Mouse (Mus musculus): ENCODE data around the gene Acot7.

Acot7 gene

DNA sequence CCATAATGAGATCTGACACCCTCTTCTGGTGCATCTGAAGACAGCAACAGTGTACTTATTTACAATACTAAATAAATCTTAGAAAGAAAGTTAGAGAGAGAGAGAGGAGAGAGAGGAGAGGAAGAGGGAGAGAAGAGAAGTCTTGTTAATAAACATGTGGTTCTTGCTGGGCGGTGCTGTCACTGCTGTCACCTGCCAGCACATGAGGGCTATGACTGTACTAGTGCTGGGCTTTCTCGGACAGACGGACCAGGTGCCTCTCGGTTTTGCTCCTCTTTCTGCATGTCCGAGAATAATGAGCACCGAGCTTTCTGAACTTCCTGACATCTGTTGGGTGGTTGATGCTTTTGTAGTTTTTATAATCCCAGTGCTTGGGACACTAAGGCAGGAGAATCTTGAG is 72.7 kb downstream of the Acot7 start:
- no peak for DNase-seq

DNA sequence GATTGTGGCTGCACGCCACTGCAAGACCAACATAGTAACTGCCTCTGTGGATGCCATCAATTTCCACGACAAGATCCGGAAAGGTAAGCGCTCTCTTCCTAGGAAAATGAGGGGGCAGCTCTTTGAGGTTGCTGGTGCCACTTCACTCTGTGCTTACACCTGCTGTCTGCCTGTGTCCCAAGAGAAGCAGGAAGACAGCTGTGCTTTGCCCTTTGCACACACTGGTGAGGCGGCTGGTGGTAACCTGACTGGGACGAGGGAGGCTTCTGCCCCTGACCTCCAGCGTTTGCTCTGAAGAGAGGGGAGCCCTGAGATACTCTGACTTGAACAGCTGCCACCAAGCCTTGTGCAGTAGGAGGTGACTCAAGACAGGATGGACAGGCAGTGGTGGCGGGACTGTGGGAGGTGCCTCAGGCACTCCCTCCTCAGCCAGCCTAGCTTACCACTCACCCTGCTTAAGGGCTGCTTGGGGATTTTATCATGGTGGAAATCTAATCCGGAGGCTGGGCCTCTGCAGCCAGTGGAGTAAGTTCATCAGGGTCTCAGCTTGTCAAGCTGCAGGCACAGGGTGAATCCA is 75.3 kb downstream of the Acot7 start:
- DNase-seq, result no peak

DNA sequence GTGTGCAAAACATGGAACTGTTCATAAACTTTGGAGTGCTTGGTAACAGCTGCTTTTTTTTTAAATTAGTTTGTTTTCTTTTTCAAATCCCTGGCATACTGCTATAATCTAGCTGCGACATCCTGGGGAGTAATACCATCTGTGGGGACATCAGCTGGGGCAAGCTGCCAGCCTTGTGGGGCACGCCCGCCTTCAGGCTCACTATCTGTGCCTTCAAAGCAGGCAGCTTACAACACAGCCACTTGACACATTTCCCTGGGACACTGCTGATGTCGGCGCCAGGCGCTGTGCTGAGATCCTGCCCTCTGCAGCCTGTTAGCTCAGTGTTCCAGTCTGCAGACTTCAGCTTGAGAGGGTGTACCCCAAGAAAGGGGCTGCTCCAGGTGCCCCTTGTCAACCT is 79.1 kb downstream of the Acot7 start:
- peak; percentile 57 to 66 for DNase-seq

DNA sequence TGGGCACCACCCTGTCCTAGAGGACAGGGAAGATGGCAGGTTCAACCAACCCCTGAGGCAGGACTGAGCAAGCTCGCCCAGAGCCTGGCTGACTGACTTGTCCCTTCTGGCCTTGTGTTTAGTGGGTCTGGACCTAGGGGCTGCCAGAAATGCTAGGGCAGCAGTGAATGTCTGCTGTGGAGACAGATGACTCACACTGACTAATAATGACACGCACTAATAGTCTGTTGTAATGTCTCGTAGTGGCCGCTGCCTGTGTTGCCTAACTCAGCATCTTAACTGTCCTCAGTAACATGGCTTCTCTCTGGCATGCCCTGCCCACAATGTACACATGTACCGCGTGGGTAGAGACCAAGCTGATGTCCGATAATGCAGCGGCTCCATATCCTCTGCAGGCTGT is 82.5 kb downstream of the Acot7 start:
- DNase-seq, result no peak

GRCm38 (mm10) chr4:152262187-152262586 is 84.3 kb downstream of the Acot7 start:
- DNase-seq, result no peak

- DNase-seq, result no peak
Observed at GRCm38 (mm10) chr4:152263089-152263488, 85.2 kb downstream of the Acot7 start.

- no peak for DNase-seq
Observed at GRCm38 (mm10) chr4:152263512-152264176, 85.7 kb downstream of the Acot7 start.

DNA sequence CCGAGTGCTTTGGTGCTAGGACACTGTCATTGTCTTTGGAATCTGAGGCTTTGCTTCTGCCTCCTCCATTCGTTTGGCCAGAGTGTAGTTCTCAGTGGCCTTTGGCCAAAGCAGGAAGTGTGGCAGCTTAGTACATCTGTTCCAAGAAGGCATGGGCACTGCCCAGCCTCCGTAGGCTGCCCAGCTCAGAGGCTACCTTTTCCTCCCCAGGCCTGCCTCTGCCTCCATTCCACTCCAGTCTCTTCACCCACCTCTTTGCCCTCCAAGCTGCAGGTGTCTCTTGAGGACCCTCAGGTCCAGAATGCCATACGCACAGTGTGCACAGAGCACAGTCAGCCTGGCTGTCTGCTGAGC is 86.2 kb downstream of the Acot7 start:
- DNase-seq, result no peak

DNA sequence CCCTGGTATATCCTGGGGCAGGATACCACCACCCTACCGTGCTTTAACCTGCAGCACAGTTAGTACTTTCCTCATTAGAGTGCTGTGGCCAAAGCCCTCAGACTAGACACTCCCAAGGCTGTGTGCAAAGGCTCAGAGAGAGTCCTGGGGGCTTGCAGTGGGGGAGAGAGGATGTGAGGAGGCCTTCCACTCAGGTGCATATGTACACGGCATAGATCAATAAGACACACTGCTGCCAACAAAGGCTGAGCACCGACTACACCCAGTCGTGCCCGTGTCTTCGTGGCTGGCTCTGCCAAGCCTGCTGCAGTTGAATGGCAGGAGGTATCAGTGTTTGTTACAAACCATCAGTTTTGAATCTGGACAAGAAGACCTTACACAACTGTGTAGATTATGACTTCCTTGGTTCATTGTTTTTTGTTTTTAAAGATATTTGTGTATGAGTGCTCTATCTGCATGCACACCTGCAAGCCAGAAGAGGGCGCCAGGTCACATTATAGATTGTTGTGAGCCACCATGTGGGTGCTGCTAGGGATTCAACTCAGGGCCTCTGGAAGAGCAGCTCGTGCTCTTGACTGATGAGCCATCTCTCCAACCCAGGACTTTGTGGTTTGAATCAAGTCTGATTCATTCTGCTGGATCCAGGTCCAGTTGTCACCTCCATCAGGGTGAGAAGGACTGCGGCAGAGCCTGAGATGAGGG is 87.1 kb downstream of the Acot7 start:
- no peak for DNase-seq

DNA sequence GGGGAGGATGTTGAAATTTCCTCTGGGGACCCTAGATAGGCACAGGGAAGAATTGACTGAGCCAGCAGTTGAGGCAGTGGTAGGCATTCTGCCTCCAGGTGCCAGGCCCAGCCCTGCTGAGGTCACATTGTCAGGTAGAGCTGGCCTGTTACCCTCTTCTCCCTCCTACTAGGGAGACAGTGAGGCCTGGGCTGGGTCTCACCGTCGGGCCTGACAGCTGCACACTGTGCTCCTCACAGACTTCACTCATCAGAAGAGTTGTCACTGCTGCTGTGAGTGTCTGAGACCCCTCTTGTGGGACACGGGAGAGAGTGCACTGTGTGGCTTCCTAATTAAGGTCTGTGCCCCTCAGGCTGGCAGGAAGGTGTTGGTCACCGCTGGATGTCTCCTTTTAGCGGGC is 87.9 kb downstream of the Acot7 start:
- DNase-seq, result no peak

DNA sequence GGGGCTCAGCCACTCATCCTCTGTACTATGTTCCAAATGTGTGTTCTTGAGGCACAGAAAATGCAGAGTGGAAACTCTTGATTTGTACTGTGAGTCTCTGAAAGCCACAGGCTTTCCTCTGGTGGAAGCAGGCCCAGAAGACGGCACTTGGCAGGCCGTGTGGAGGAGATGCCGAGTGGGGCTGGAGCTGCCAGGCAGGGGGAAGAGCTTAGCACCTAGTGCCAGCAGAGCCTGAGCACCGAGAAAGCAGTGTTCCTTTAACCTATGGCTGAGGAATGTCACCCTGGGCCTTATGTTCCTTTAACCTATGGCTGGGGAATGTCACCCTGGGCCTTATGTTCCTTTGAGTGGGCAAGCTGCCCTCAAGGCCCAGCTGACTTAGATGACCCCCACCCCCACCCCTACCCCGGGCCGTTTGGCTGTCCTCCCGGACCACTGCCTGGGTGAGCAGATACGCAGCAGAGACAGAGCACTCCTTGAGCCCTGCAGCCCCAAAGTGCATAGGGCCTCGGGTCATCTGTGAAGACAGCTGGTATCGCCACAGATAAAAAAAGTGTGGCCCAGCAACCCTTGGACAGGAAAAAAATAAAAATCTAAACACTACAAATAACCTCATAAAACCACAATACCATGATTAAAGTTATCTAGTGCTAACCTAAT is 88.4 kb downstream of the Acot7 start:
- DNase-seq, result no peak

DNA sequence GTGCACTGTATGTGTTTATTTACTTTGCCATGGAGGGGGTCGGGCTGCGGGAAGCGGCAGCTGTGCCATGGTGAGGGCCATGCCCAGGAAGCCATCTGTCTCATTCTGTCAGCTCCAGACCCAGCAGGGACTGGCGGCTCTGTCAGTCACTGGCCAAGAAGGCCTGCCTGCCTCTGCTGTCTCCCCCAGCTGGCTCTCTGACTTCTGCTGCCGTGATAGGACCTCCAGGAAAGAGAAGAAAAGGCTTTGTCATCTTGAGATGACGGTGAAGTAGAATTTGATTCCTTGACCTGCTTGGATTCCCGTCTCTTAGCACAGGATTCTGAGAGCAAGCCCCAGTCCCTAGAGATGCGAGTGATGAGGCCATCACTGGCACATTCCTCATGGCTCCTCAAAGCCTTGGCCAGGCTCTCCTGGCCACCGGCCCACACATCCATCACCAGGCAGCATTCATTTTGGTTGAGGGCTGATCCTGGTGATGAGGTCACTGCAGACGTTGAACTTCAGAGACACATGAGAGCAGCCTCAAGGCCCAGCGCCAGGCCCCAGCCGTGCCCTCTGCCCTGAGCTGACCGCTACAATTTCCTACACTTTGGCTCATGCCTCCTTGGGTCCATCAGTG is 89.9 kb downstream of the Acot7 start:
- DNase-seq, result peak; percentile 50 to 64

DNA sequence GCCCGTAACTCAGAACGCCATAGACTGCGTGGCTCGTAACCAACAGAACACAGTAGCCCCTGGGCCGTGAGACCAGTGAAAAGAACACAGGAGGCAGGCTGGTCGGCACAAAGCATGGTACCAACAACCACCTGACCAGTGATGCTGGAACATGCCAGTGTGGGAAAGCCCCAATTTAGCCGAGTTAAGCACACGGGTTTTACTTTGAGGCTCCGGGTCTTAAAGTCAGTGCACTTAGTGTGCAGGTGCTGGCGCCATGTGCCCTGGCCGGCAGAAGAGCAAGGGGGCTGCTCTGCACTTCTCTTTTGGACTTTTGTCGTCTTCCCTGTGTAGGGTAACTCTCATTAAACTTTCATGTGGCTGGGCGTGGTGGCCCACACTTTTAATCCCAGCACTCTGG is 92.0 kb downstream of the Acot7 start:
- no peak for DNase-seq

DNA sequence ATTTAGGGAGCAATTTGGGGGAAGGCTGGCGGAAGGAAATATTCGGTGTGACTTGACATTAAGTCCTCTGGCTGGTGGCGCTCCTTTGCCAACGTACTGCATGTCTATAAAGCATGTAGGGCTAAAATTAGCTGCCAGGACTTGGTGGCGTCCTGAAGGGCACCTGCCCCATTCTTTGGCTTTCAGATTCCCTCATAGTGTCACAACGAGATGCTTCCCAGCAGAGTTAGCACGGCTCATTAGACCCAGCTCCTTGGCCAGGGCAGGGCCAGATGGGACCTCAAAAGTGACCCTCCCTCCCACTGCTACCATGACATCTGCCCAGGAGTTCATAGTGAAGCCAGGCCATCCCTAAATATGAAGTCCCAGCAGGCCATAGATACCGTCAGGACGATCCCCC is 92.7 kb downstream of the Acot7 start:
- DNase-seq, result no peak

GRCm38 (mm10) chr4:152271334-152271733 is 93.4 kb downstream of the Acot7 start:
- no peak for DNase-seq

DNA sequence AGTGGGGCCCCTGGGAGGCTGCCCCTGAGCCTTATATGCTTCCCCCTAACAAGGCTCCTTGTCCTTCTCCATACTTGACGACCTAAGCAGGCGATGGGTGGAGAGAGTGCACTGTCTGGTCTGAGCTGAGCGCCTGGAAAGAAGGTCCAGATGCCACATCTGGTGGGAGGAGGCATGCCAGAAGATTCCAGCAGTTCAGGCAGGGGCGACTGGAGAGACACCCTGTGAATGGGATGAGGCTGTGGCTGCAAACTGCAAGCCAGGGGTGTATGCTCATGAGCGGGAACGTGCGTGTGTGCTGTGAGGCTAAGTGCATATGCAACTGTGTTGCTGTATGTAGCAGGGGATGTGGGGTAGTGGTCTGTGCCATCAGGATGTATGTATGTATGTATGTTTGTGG is 94.1 kb downstream of the Acot7 start:
- DNase-seq, result no peak

DNA sequence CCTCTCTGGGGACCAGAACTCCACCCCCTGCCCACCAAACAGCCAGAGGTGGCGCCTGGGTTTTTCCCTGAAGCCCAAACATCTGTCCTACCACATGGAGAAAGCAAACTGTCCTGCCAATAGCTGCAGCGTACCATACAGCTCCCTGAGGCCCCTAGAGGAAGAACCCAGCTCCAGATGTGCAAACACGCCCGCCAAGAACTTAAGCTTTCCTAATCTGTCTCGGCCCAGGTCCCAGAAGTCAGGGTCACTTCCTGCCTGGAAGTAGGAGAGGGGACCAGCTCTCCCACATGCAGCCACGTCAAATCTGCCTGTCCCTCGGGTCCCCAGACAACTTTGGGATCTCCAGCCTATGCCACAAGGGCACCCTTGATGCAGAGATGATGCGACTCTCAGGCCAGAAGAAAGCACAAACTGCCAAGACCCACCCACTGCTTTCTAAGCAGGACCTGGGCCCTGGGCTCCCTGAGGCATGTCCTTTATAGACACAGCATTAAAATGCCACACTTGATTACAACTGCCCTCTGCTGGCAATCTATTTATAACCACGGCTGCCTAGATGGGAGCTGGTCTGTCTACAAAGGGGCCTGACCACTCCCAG is 94.6 kb downstream of the Acot7 start:
- peak; percentile 38 to 54 for DNase-seq

DNA sequence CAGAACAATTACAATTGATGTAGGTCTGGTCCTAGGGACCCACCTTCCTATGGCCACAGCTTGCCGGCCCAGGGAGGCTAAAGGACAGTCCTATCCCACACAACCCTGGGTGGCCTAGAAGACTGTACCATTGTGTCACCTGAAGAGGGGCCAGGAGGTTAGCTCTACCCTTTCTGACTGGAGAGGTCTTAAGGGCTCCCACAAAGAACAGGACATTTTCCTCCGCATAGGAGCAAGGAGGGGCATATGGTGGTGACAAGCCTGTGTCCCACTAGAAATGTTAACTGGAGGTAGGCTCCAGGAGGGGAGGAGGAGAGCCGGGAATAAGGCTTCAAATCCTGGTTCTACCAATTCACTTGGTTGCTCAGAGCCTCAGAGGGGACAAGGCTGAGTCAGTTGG is 95.3 kb downstream of the Acot7 start:
- DNase-seq, result no peak

DNA sequence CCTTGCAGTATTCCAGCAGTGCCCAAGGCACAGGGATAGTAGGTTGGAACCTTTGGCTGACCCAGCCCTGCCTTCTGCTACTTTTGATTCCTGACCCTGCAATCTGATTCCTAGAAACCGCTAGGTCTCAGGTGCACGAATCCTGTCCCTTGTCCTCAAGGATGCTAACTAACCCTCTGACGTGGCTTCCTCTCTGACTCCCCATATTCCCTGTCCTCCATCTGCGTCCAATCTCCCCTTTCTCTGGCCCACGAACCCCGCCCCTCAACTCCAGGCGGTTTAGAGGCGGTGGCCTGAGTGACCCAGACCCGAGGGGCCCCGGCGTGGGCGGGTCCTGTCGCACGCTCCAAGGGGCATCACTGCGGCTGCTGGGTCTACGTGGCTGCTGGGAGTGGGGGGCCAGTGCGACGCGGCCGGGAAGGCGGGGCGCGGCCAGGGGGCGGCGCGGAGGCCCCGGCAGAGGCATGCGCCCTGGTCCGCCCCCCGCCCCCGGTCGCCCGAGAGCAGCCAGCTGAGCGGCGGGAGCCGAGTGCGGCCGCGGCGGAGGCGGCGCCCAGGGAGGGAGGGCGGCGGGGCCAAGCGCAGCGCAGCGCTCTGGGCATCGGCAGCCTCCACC is 95.8 kb downstream of the Acot7 start, which contains the start of gene Gpr153:
Gene Gpr153 (plus strand): TSS at position 612 of the 616 bp plus-strand sequence.
- no peak for DNase-seq

- peak; percentile 29 to 67 for DNase-seq
Observed at GRCm38 (mm10) chr4:152274681-152275131, 96.8 kb downstream of the Acot7 start.

DNA sequence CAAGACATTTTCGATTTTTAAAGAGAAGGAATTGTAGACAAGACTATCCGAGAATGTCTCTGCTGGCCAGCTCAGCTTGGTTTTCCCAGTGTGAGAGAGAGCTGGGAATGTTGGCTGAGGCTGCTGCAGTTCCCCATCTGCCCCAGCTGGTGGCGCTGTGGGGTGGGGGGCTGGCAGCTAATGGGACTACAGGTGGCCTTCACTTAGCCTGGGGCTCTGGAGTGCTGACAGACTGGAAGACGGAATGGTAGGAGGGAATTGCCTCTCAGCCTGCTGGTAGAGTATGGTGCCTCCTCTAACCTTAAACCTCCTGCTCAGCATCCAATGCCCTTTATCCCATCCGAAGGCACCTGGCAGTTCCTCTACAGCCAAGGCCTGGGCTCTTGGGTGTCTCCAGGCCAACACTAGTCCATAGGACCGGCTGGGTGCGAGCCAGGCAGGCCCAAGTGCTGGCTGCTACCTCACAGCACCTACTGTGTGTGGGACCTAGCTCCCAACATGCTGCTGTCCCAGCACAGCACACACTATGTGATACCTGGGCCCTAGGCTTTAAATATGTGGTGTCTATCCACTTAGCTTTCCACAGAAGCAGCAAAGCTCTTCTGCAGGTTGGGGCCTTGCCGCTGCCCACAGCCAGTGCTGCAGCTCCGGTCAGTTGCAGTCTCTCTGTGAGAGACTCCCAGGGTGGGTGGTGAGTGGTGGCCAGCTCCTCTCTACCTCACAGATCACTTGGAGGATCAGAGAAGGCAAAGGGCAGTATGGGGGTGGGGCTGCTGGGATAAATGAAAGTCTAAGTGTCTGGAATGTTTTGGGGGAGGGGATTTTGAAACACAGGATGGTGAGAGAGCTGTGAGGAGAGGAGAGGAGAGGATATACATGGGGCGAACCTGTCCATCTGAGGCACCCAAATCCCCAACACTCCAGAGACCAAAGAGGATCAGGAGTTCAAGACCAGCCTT is 98.7 kb downstream of the Acot7 start:
- no peak for DNase-seq

Measured in lung, adult 18-20 months (tissue).